Mouse (Mus musculus): Measurements from ENCODE around the gene Acp5.

GRCm38 (mm10) chr9:22157516-22158265 is 22.2 kb upstream of the Acp5 start:
- TF ChIP-seq CTCF (IDR thresholded peaks at IDR 0.05; ENCODE audit: control insufficient read depth, insufficient read depth, insufficient replicate concordance, low read depth, low read length) (no peak), POLR2A (IDR thresholded peaks at IDR 0.05; ENCODE audit: control insufficient read depth, low read depth, low read length) (no peak)

Data from testis, adult 2 months (tissue).